Mouse (Mus musculus) heart, postnatal 0 days (tissue): ENCODE data around the gene Kctd15. TPM values are rescaled to one million over a fixed set of nuclear protein-coding genes. Genes with fewer than 3 reads are reported as not detected.

Experiments used
- ATAC-seq: fragments of 200-750 bp; cut with Nextera tagmentation; 2 replicates; pipeline ENCODE4 v1.8.0; 2017; ENCODE audit warnings: low read depth, moderate number of reproducible peaks, moderate library complexity; ENCODE audit not compliant: insufficient read depth
- DNase-seq: peaks from one replicate; pipeline ENCODE4 v3.0.0-alpha.2; 2016; ENCODE audit warnings: low spot score
- H3K27ac ChIP-seq: fragments of 300-500 bp; sonication (generic); 2 replicates; pipeline ENCODE4 v1.5.1; 2014; ENCODE audit warnings: low read depth, mild to moderate bottlenecking
- H3K27me3 ChIP-seq: fragments of 300-500 bp; sonication (generic); 2 replicates; pipeline ENCODE4 v1.6.1; 2014; ENCODE audit warnings: low read length, mixed read lengths; ENCODE audit not compliant: control insufficient read depth, insufficient read depth
- H3K36me3 ChIP-seq: fragments of 300-500 bp; sonication (generic); replicated peaks from 2 replicates; pipeline ENCODE4 v1.6.1; 2014; ENCODE audit warnings: low read length, mixed read lengths; ENCODE audit not compliant: control insufficient read depth, insufficient read depth
- H3K4me1 ChIP-seq: fragments of 300-500 bp; sonication (generic); 2 replicates; pipeline ENCODE4 v1.6.1; 2014; ENCODE audit warnings: antibody characterized with exemption; ENCODE audit not compliant: control insufficient read depth, insufficient read depth
- H3K4me2 ChIP-seq: fragments of 300-500 bp; sonication (generic); 2 replicates; pipeline ENCODE4 v1.6.1; 2014; ENCODE audit warnings: low read depth, mild to moderate bottlenecking, low read length, moderate library complexity
- H3K4me3 ChIP-seq: fragments of 300-500 bp; sonication (generic); 2 replicates; pipeline ENCODE4 v1.5.1; 2014; ENCODE audit warnings: low read depth, low read length
- H3K9ac ChIP-seq: fragments of 300-500 bp; sonication (generic); replicated peaks from 2 replicates; pipeline ENCODE4 v1.6.1; 2014; ENCODE audit warnings: low read depth, low read length, mixed read lengths
- H3K9me3 ChIP-seq: fragments of 300-500 bp; sonication (generic); replicated peaks from 2 replicates; pipeline ENCODE4 v1.6.1; 2016; ENCODE audit warnings: low read length; ENCODE audit not compliant: control insufficient read depth
- CTCF ChIP-seq: IDR thresholded peaks from 2 replicates; pipeline ENCODE4 v1.5.1; 2016; ENCODE audit warnings: antibody characterized with exemption, control low read depth, low read depth
- EP300 ChIP-seq: IDR thresholded peaks from 2 replicates; pipeline ENCODE4 v1.6.1; 2016; ENCODE audit warnings: antibody characterized with exemption, low read depth
- WGBS: fragments of 180-500 bp; shearing (Covaris S2); extraction: QIAGEN DNeasy Blood & Tissue Kit; methylation state at CpG from one replicate; pipeline ENCODE4 v1.1.7; 2014; 5-methylcytosine and 5-hydroxymethylcytosine counted together
- polyA plus RNA-seq: library from polyadenylated mRNA; unstranded; fragments of >200 nt; fragmentation: Nextera tagmentation; extraction: Ambion mirVana; gene quantifications from 2 replicates; pipeline ENCODE4 v1.2.1, GENCODE M21; 2015
- total RNA-seq: library from RNA; depleted of rRNA; stranded (reverse); fragments of >200 nt; gene quantifications from 2 replicates; pipeline ENCODE4 v1.2.3, GENCODE M21; 2014; ENCODE audit warnings: low replicate concordance

Gene Kctd15
- total and polyA plus RNA-seq, 2 experiments from 2014 or later, result 0.78 to 5.9 TPM

- H3K9ac ChIP-seq, result no peak overlapping the region
- DNase-seq, result no peak
- no peaks in the 10 kb centered on the region for H3K9me3 ChIP-seq
- no peaks in the 10 kb centered on the region for H3K4me1 ChIP-seq
- no peak for ATAC-seq
- no peak overlapping the region for H3K4me2 ChIP-seq
- H3K27ac ChIP-seq, result no peak overlapping the region
- no peaks in the 10 kb centered on the region for H3K27me3 ChIP-seq
- no peaks in the 10 kb centered on the region for H3K36me3 ChIP-seq
- no peak for TF ChIP-seq CTCF
- TF ChIP-seq EP300, result no peak
- no peak overlapping the region for H3K4me3 ChIP-seq
- WGBS, result 32% methylated on average over 15 of the region's 15 CpGs
Measured at GRCm38 (mm10) chr7:34606051-34606450, 50.5 kb downstream of the Kctd15 start.

GRCm38 (mm10) chr7:34598576-34598975 is 58.0 kb downstream of the Kctd15 start:
- Histone ChIP-seq H3K9ac (no peak overlapping the region), H3K27me3 (no peaks in the 10 kb centered on the region), H3K4me2 (no peak overlapping the region), H3K4me3 (no peak overlapping the region), H3K27ac (no peak overlapping the region), H3K4me1 (no peaks in the 10 kb centered on the region), H3K9me3 (no peaks in the 10 kb centered on the region), H3K36me3 (no peaks in the 10 kb centered on the region)
- ATAC-seq, result no peak
- WGBS, result 57% methylated on average over 9 of the region's 9 CpGs
- no peak for DNase-seq
- TF ChIP-seq EP300 (no peak), CTCF (no peak)

GRCm38 (mm10) chr7:34597986-34598385 is 58.5 kb downstream of the Kctd15 start:
- Histone ChIP-seq H3K27ac (no peak overlapping the region), H3K4me1 (no peaks in the 10 kb centered on the region), H3K27me3 (no peaks in the 10 kb centered on the region), H3K4me3 (no peak overlapping the region), H3K4me2 (no peak overlapping the region), H3K9ac (no peak overlapping the region), H3K36me3 (no peaks in the 10 kb centered on the region), H3K9me3 (no peaks in the 10 kb centered on the region)
- no peak for ATAC-seq
- DNase-seq, result no peak
- WGBS, result 78% methylated on average over 9 of the region's 9 CpGs
- TF ChIP-seq EP300 (no peak), CTCF (no peak)

DNA sequence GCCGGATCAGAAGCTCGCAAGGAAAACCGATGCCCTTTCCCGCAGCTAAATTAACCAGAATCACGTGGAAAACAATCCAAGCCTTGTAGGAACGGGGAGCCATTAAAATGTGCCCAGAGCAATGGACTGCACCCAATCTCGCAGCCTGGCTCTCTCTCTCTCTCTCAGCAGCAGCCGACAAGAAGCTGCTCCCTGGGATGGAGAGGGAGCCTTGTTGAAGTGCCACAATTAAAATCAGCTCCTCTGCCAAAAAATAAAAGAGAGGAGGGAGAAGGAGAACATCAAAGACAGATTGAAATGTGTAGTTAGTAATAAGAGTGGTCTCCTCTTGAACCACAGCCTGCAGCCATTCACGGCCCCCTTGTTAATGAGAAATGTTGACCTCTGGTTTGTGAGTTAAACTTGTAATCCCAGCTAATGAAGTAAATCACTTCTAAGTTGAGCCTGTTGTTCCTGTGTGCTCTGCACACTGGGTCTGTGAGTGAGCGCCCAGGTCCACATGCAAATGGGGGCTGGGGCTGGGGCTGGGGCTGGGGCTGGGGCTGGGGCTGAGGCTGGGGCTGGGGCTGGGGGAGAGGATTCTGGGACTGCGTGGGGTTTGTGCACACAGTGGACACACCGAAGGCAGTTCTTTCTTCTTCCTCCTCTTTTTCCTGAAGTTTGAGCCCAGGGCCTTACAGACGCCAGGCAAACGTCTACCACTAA is 59.8 kb downstream of the Kctd15 start:
- Histone ChIP-seq H3K4me1 (no peaks in the 10 kb centered on the region), H3K27ac (no peak overlapping the region), H3K9ac (no peak overlapping the region), H3K36me3 (no peaks in the 10 kb centered on the region), H3K9me3 (no peaks in the 10 kb centered on the region), H3K4me3 (no peak overlapping the region), H3K4me2 (no peak overlapping the region), H3K27me3 (no peaks in the 10 kb centered on the region)
- 64% methylated on average over 14 of the region's 14 CpGs for WGBS
- TF ChIP-seq EP300 (no peak), CTCF (no peak)
- no peak for ATAC-seq
- DNase-seq, result no peak

GRCm38 (mm10) chr7:34595307-34595565 is 61.3 kb downstream of the Kctd15 start:
- no peak for ATAC-seq
- Histone ChIP-seq H3K9me3 (no peaks in the 10 kb centered on the region), H3K9ac (no peak overlapping the region), H3K4me3 (no peak overlapping the region), H3K27ac (no peak overlapping the region), H3K4me2 (no peak overlapping the region), H3K27me3 (no peaks in the 10 kb centered on the region), H3K4me1 (no peaks in the 10 kb centered on the region), H3K36me3 (no peaks in the 10 kb centered on the region)
- TF ChIP-seq EP300, result no peak
- TF ChIP-seq CTCF, result no peak
- whole genome bisulfite sequencing, result 78% methylated on average over 4 of the region's 4 CpGs
- DNase-seq, result no peak
